Mouse (Mus musculus): ENCODE results near the gene Oprl1.

DNA sequence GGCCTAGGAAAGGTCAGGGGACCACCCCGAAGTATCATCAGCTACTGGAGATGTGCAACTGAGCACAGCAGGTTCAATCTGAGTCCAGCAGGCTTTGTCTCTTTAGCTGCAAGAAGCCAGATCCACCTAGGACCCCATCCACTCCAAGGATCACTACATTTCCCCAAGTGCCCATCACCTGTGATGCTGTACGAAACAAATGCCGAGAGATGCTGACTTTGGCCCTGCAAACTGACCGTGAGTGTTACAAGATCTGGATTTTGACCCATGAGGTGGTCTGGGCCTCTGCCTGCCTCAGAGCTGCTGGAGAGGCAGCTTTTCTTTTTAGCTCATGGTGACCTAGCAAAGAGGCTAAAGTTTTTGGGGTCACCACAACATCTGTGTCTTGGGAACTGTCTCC, 29.1 kb upstream of the Oprl1 start:
- no peak for TF ChIP-seq CTCF (IDR thresholded peaks at IDR 0.05; ENCODE audit: extremely low read depth, insufficient read depth, low read length)
- TF ChIP-seq POLR2A (IDR thresholded peaks at IDR 0.05; ENCODE audit: extremely low read depth, insufficient read depth, low read length) = no peak

Measured in cortical plate, adult 2 months (tissue).